Mouse (Mus musculus): Measurements from ENCODE around the gene 4933407L21Rik. TPM values are rescaled to one million over a fixed set of nuclear protein-coding genes. Genes with fewer than 3 reads are reported as not detected.
A peak's percentile ranks its signal among the peaks of the same experiment; 100 is the strongest.

Gene 4933407L21Rik
- polyA plus RNA-seq, 1 experiment, result not detected

DNA sequence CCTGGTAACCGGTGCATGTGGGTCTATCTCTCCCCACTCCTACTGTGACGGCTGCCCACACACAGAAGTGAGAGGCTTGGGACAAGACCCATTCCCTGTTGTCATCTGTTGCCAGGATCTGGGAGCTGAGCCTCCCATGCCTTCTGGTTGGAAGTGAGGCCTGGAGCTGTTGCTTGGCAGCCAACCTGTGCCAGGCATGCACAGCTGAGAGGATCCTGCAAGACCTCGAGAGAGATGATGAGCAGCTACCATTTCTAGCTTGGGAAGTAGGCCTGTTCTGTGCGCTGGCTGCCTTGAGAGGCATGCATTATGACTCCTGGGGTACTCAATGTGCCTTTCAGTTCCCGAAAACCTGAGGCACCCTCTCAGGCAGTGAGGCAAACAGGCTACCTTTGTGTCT lies 2.9 kb downstream of the 4933407L21Rik start:
- no peak for TF ChIP-seq CTCF (IDR thresholded peaks at IDR 0.05; ENCODE audit: borderline replicate concordance, insufficient read depth, low read length)
- TF ChIP-seq POLR2A (IDR thresholded peaks at IDR 0.05; ENCODE audit: low read depth, low read length), result no peak
- Histone ChIP-seq H3K27ac (ENCODE audit: insufficient read depth, low read length) (no peak overlapping the region), H3K4me1 (ENCODE audit: control insufficient read depth, insufficient read depth, low read length) (peaks cover 3% of the 10 kb centered on the region; the same call in 1 of the 2 replicates), H3K4me3 (ENCODE audit: insufficient read depth, low read length) (no peak overlapping the region)

- TF ChIP-seq POLR2A (IDR thresholded peaks at IDR 0.05; ENCODE audit: low read depth, low read length) (no peak), CTCF (IDR thresholded peaks at IDR 0.05; ENCODE audit: borderline replicate concordance, insufficient read depth, low read length) (no peak)
- no peak overlapping the region for H3K27ac ChIP-seq (ENCODE audit: insufficient read depth, low read length)
- H3K4me1 ChIP-seq (ENCODE audit: control insufficient read depth, insufficient read depth, low read length), result peaks cover 3% of the 10 kb centered on the region; the same call in 1 of the 2 replicates
- H3K4me3 ChIP-seq (ENCODE audit: insufficient read depth, low read length), result no peak overlapping the region
Observed at GRCm38 (mm10) chr1:85933226-85933625, 4.9 kb downstream of the 4933407L21Rik start.

- TF ChIP-seq CTCF (IDR thresholded peaks at IDR 0.05; ENCODE audit: borderline replicate concordance, insufficient read depth, low read length) (no peak), POLR2A (IDR thresholded peaks at IDR 0.05; ENCODE audit: low read depth, low read length) (no peak)
Observed at GRCm38 (mm10) chr1:85933631-85934465, 5.6 kb downstream of the 4933407L21Rik start.

GRCm38 (mm10) chr1:85934560-85934959 lies 6.3 kb downstream of the 4933407L21Rik start:
- Histone ChIP-seq H3K27ac (ENCODE audit: insufficient read depth, low read length) (no peak overlapping the region), H3K4me1 (ENCODE audit: control insufficient read depth, insufficient read depth, low read length) (peaks cover 3% of the 10 kb centered on the region; the same call in 1 of the 2 replicates), H3K4me3 (ENCODE audit: insufficient read depth, low read length) (no peak overlapping the region)
- TF ChIP-seq CTCF (IDR thresholded peaks at IDR 0.05; ENCODE audit: borderline replicate concordance, insufficient read depth, low read length), result no peak
- no peak for TF ChIP-seq POLR2A (IDR thresholded peaks at IDR 0.05; ENCODE audit: low read depth, low read length)

More at GRCm38 (mm10) chr1:85933631-85934465, 5.6 kb downstream of the 4933407L21Rik start:
- Histone ChIP-seq H3K4me3 (ENCODE audit: insufficient read depth, low read length) (no peak overlapping the region), H3K4me1 (ENCODE audit: control insufficient read depth, insufficient read depth, low read length) (peaks cover 3% of the 10 kb centered on the region; the same call in 1 of the 2 replicates), H3K27ac (ENCODE audit: insufficient read depth, low read length) (no peak overlapping the region)

DNA sequence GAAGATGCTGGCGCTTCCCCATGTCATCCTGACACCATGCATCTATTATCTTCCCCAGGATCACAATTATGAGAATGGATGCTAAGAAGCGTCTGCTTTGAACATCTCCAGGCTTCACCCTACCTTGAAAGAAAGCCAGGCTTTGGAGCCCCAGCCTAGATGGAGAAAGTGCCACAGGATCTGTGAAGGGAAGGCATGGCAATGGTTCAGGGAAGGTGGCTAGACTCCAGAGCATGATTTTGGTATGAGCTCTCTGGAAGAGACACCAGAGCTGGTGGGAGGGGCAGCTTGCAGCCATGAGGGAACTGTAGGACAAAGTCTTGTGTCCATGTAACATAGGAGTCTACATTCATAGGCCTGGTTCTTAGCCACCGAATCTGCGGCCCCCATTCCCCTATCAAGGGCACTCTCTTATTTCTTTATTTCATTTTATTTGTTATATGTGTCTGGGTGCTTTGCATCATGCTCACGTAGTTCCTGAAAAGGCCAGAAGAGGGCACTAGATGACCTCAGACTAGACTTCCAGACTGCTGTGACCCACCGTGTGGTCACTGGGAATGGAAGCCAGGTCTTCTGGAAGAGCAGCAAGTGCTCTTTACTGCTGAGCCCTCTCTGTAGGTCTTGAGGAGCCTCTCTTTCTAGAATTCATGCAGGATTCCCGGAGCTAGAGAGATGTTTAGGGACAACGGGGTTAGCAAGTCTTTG lies 7.0 kb downstream of the 4933407L21Rik start:
- TF ChIP-seq POLR2A (IDR thresholded peaks at IDR 0.05; ENCODE audit: low read depth, low read length) (no peak), CTCF (IDR thresholded peaks at IDR 0.05; ENCODE audit: borderline replicate concordance, insufficient read depth, low read length) (peak; percentile 42; the same call in 1 of the 2 replicates)
- no peak overlapping the region for H3K27ac ChIP-seq (ENCODE audit: insufficient read depth, low read length)
- no peak overlapping the region for H3K4me3 ChIP-seq (ENCODE audit: insufficient read depth, low read length)
- peaks cover 3% of the 10 kb centered on the region; the same call in 1 of the 2 replicates for H3K4me1 ChIP-seq (ENCODE audit: control insufficient read depth, insufficient read depth, low read length)

GRCm38 (mm10) chr1:85936265-85936664 lies 8.0 kb downstream of the 4933407L21Rik start:
- Histone ChIP-seq H3K4me1 (ENCODE audit: control insufficient read depth, insufficient read depth, low read length) (peaks cover 3% of the 10 kb centered on the region; the same call in 1 of the 2 replicates), H3K27ac (ENCODE audit: insufficient read depth, low read length) (no peak overlapping the region), H3K4me3 (ENCODE audit: insufficient read depth, low read length) (no peak overlapping the region)
- no peak for TF ChIP-seq POLR2A (IDR thresholded peaks at IDR 0.05; ENCODE audit: low read depth, low read length)
- no peak for TF ChIP-seq CTCF (IDR thresholded peaks at IDR 0.05; ENCODE audit: borderline replicate concordance, insufficient read depth, low read length)

GRCm38 (mm10) chr1:85937323-85937722 lies 9.0 kb downstream of the 4933407L21Rik start:
- Histone ChIP-seq H3K4me3 (ENCODE audit: insufficient read depth, low read length) (no peak overlapping the region), H3K27ac (ENCODE audit: insufficient read depth, low read length) (no peak overlapping the region), H3K4me1 (ENCODE audit: control insufficient read depth, insufficient read depth, low read length) (peaks cover 3% of the 10 kb centered on the region; the same call in 1 of the 2 replicates)
- TF ChIP-seq POLR2A (IDR thresholded peaks at IDR 0.05; ENCODE audit: low read depth, low read length), result no peak
- TF ChIP-seq CTCF (IDR thresholded peaks at IDR 0.05; ENCODE audit: borderline replicate concordance, insufficient read depth, low read length), result no peak

- Histone ChIP-seq H3K4me1 (ENCODE audit: control insufficient read depth, insufficient read depth, low read length) (no peaks in the 10 kb centered on the region), H3K4me3 (ENCODE audit: insufficient read depth, low read length) (no peak overlapping the region), H3K27ac (ENCODE audit: insufficient read depth, low read length) (no peak overlapping the region)
- TF ChIP-seq CTCF (IDR thresholded peaks at IDR 0.05; ENCODE audit: borderline replicate concordance, insufficient read depth, low read length) (no peak), POLR2A (IDR thresholded peaks at IDR 0.05; ENCODE audit: low read depth, low read length) (no peak)
Observed at GRCm38 (mm10) chr1:85942318-85942717, 14.0 kb downstream of the 4933407L21Rik start.

DNA sequence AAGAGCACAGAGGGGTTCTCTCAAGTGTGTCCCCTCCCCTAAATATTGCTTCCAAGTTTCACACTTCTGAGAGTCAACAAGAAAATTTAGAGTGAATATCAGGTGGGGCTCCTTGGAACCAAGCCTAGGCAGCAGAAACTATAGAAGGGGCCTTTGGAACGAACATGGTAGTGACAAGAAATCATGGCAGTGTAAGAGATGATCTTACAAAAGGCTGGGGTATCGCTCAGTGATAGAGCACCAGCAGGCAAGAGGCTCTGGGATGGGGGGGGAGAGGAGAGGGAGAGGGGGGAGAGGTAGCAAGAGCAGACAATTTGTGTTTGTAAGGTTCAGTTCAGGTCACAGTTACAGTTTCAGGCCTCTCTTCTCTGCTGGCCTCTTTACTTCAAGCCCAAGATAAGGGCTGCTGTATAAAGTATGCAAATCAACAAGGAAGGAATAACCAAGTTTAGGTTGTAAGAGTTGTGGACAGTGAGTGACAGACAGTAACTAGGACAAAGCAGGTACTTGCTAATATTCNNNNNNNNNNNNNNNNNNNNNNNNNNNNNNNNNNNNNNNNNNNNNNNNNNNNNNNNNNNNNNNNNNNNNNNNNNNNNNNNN lies 20.9 kb downstream of the 4933407L21Rik start:
- no peak for TF ChIP-seq POLR2A (IDR thresholded peaks at IDR 0.05; ENCODE audit: low read depth, low read length)
- TF ChIP-seq CTCF (IDR thresholded peaks at IDR 0.05; ENCODE audit: borderline replicate concordance, insufficient read depth, low read length), result no peak
- Histone ChIP-seq H3K4me1 (ENCODE audit: control insufficient read depth, insufficient read depth, low read length) (no peaks in the 10 kb centered on the region), H3K4me3 (ENCODE audit: insufficient read depth, low read length) (no peak overlapping the region), H3K27ac (ENCODE audit: insufficient read depth, low read length) (no peak overlapping the region)

Measured in embryonic fibroblast, embryonic 13.5 days (primary cell).